Mouse (Mus musculus) testis, adult 2 months (tissue): ENCODE data around the gene Ucp2.

Experiments used
- CTCF ChIP-seq: fragments of 200-500 bp; IDR thresholded peaks from 2 replicates; pipeline ENCODE4 v1.5.1; 2012; ENCODE audit warnings: low read depth, mild to moderate bottlenecking, inconsistent platforms, low read length, moderate library complexity; ENCODE audit not compliant: control insufficient read depth, insufficient read depth, insufficient replicate concordance
- POLR2A ChIP-seq: fragments of 200-500 bp; IDR thresholded peaks from 2 replicates; pipeline ENCODE4 v1.6.1; 2012; ENCODE audit warnings: low read depth, mild to moderate bottlenecking, inconsistent platforms, low read length, moderate library complexity; ENCODE audit not compliant: control insufficient read depth

DNA sequence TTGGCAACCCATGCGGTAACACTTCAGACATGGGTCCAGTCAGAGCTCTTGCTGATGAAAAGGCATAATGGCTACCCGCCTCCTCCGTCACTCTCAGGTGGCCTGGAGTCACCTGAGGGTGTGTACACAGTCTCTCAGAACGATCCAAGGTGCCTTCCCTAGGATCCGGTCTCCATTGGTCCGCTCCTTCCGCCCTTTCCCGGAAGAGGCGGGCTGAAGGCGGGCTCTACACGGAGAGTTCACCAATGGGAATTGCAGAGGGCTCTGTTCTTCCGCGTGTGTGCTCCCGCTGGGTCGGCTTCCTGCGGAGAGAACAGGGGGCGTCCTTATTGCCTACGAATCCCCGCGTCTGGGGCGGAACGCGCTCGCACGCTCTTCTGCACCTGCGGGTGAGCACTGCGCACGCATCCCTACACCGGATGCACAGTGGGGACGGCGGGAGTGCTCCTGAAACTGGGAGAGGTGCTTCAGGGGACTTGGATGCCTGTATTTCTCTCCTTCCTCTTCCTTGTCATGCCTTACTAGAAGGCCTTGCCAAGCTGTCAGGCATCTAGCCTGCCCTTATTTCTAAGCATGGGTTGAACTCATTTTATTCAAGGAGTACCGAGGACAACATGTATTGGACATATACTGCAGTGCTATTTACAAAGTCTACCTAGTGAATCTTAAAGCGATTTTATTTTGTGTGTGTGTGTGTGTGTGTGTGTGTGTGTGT lies 43.8 kb downstream of the Ucp2 start, which contains the start of gene Coa4:
- TF ChIP-seq CTCF (no peak), POLR2A (peak; percentile 81)
